Mouse (Mus musculus) heart, embryonic 11.5 days (tissue): ENCODE data around the gene Gm37240. TPM values are rescaled to one million over a fixed set of nuclear protein-coding genes. Genes with fewer than 3 reads are reported as not detected.

ENCODE experiments used
- ATAC-seq: fragments of 200-750 bp; cut with Nextera tagmentation; replicated peaks from 2 replicates; pipeline ENCODE4 v1.8.0; 2017; ENCODE audit warnings: moderate library complexity; ENCODE audit not compliant: insufficient number of reproducible peaks, low FRiP score, low TSS enrichment
- H3K27ac ChIP-seq: fragments of 300-500 bp; sonication (generic); 2 replicates; pipeline ENCODE4 v1.5.1; 2014; ENCODE audit warnings: mild to moderate bottlenecking, low read depth, low read length
- H3K27me3 ChIP-seq: fragments of 300-500 bp; sonication (generic); 2 replicates; pipeline ENCODE4 v1.6.1; 2014; ENCODE audit warnings: mild to moderate bottlenecking, low read length, mixed read lengths; ENCODE audit not compliant: control insufficient read depth, insufficient read depth
- H3K36me3 ChIP-seq: fragments of 300-500 bp; sonication (generic); 2 replicates; pipeline ENCODE4 v1.6.1; 2014; ENCODE audit warnings: mild to moderate bottlenecking, low read length, moderate library complexity, mixed read lengths; ENCODE audit not compliant: control insufficient read depth, insufficient read depth
- H3K4me1 ChIP-seq: fragments of 300-500 bp; sonication (generic); 2 replicates; pipeline ENCODE4 v1.6.1; 2014; ENCODE audit warnings: low read length; ENCODE audit not compliant: control insufficient read depth, insufficient read depth
- H3K4me2 ChIP-seq: fragments of 300-500 bp; sonication (generic); 2 replicates; pipeline ENCODE4 v1.6.1; 2014; ENCODE audit warnings: mild to moderate bottlenecking, moderate library complexity
- H3K4me3 ChIP-seq: fragments of 300-500 bp; sonication (generic); 2 replicates; pipeline ENCODE4 v1.5.1; 2014; ENCODE audit warnings: low read depth, low read length
- H3K9ac ChIP-seq: fragments of 300-500 bp; sonication (generic); 2 replicates; pipeline ENCODE4 v1.6.1; 2014; ENCODE audit warnings: mild to moderate bottlenecking, low read depth, low read length, moderate library complexity
- H3K9me3 ChIP-seq: fragments of 300-500 bp; sonication (generic); replicated peaks from 2 replicates; pipeline ENCODE4 v1.6.1; 2016; ENCODE audit warnings: low read length; ENCODE audit not compliant: control insufficient read depth
- WGBS: fragments of 180-500 bp; shearing (Covaris S2); extraction: QIAGEN DNeasy Blood & Tissue Kit; methylation state at CpG from one replicate; pipeline ENCODE4 v1.1.7; 2014; ENCODE audit not compliant: insufficient replicate concordance; 5-methylcytosine and 5-hydroxymethylcytosine counted together
- polyA plus RNA-seq: library from polyadenylated mRNA; unstranded; fragments of >200 nt; fragmentation: Nextera tagmentation; extraction: Ambion mirVana; gene quantifications from 2 replicates; pipeline ENCODE4 v1.2.1, GENCODE M21; 2014

Gm37240 gene
- polyA plus RNA-seq, 1 experiment from 2014 or later, result 4.5 TPM

- Histone ChIP-seq H3K36me3 (no peaks in the 10 kb centered on the region), H3K9ac (peak overlapping the region; percentile 34; the same call in 1 of the 2 replicates), H3K27me3 (no peaks in the 10 kb centered on the region), H3K4me3 (no peak overlapping the region), H3K9me3 (no peaks in the 10 kb centered on the region), H3K4me2 (peak overlapping the region; percentile 33), H3K4me1 (0 out of 2 replicates have a peak, but pooled peaks cover 3% of the 10 kb centered on the region), H3K27ac (no peak overlapping the region)
- WGBS, result 83% methylated on average over 5 of the region's 5 CpGs
- no peak for ATAC-seq
These were observed 961.2 kb downstream of the Gm37240 start for GRCm38 (mm10) chr3:84926140-84926539.

DNA sequence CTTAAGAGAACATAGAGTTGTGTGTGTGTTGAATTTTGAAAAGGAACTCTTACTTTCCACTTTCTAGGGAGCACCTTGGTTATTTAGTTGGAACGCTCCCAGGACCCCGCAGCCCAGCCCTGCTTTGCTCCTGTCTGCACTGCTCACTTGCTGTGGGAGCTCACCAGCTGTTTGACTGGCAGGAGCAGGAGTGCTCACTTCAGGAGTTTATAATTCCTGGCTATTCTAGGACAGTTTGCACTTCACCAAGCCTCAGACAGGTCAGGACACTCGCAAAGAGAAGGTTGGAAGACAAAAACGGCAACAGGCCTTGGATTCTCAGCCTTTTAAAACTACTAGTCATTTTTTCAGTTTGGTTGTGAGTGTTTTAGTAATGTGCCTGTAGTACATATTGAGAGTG is 962.1 kb downstream of the Gm37240 start:
- 59% methylated on average over 4 of the region's 4 CpGs for WGBS
- no peak overlapping the region for H3K27ac ChIP-seq
- no peaks in the 10 kb centered on the region for H3K36me3 ChIP-seq
- H3K4me2 ChIP-seq, result peak overlapping the region; percentile 33; the same call in 1 of the 2 replicates
- H3K27me3 ChIP-seq, result no peaks in the 10 kb centered on the region
- H3K9me3 ChIP-seq, result no peaks in the 10 kb centered on the region
- ATAC-seq, result no peak
- 0 out of 2 replicates have a peak overlapping the region, but pooled peaks have one; percentile 0 for H3K4me3 ChIP-seq
- H3K9ac ChIP-seq, result no peak overlapping the region; the same call in 1 of the 2 replicates
- H3K4me1 ChIP-seq, result 0 out of 2 replicates have a peak, but pooled peaks cover 3% of the 10 kb centered on the region

- 0 out of 2 replicates have a peak, but pooled peaks cover 3% of the 10 kb centered on the region for H3K4me1 ChIP-seq
- H3K36me3 ChIP-seq, result no peaks in the 10 kb centered on the region
- no peak overlapping the region for H3K27ac ChIP-seq
- H3K27me3 ChIP-seq, result no peaks in the 10 kb centered on the region
- no peak overlapping the region for H3K4me3 ChIP-seq
- ATAC-seq, result no peak
- H3K9ac ChIP-seq, result no peak overlapping the region
- 74% methylated on average over 1 of the region's 1 CpGs for WGBS
- H3K9me3 ChIP-seq, result no peaks in the 10 kb centered on the region
- H3K4me2 ChIP-seq, result no peak overlapping the region
These were observed 963.6 kb downstream of the Gm37240 start for GRCm38 (mm10) chr3:84923670-84924069.

GRCm38 (mm10) chr3:84923256-84923655 is 964.1 kb downstream of the Gm37240 start:
- Histone ChIP-seq H3K9ac (no peak overlapping the region), H3K36me3 (no peaks in the 10 kb centered on the region), H3K9me3 (no peaks in the 10 kb centered on the region), H3K27ac (no peak overlapping the region), H3K27me3 (no peaks in the 10 kb centered on the region), H3K4me3 (no peak overlapping the region), H3K4me2 (no peak overlapping the region), H3K4me1 (0 out of 2 replicates have a peak, but pooled peaks cover 3% of the 10 kb centered on the region)
- no peak for ATAC-seq
- 93% methylated on average over 1 of the region's 1 CpGs for WGBS

GRCm38 (mm10) chr3:84921704-84922420 is 965.5 kb downstream of the Gm37240 start:
- WGBS, result 73% methylated on average over 6 of the region's 6 CpGs
- H3K9ac ChIP-seq, result no peak overlapping the region
- ATAC-seq, result no peak
- H3K4me2 ChIP-seq, result no peak overlapping the region
- 0 out of 2 replicates have a peak, but pooled peaks cover 3% of the 10 kb centered on the region for H3K4me1 ChIP-seq
- no peaks in the 10 kb centered on the region for H3K27me3 ChIP-seq
- H3K36me3 ChIP-seq, result no peaks in the 10 kb centered on the region
- no peaks in the 10 kb centered on the region for H3K9me3 ChIP-seq
- no peak overlapping the region for H3K4me3 ChIP-seq
- H3K27ac ChIP-seq, result no peak overlapping the region

DNA sequence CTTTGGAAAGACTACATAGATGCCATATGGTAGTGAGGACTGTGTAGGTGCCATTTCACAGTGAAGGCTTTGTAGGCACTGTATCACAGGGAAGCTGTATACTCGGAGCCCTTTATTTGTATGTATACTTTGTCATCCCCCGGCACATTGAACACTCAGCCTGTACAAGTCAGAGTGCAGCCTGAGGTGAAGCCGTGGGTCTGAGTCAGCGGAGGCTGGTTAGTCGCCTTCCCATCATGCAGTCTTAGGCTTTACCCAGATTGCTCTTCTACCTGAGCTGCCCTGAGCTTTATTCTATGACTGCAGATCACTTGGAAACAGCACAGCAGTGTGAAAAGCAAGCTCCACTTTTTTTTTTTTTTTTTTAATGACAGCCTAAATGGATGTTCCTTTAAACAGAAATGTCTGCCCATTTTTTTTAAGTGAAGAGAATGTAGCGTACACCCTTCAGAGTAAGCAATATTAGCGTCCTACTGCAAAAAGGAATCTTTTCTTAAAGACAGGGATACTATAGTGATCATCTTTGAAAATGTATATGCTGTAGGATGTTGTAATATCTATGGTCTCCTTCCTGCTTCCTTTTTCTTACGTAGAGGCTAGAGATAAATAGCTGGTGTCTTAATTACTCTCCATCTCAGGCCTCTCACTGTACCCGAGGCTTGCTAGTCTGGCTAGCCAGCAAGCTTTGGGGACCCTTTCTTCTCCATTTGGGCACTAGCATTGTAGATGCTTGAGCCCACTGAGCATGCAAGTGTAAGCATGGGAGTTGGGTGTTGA is 969.2 kb downstream of the Gm37240 start:
- Histone ChIP-seq H3K36me3 (no peaks in the 10 kb centered on the region), H3K9ac (no peak overlapping the region), H3K27ac (no peak overlapping the region), H3K4me1 (no peaks in the 10 kb centered on the region), H3K4me2 (no peak overlapping the region), H3K27me3 (no peaks in the 10 kb centered on the region), H3K9me3 (no peaks in the 10 kb centered on the region), H3K4me3 (no peak overlapping the region)
- 77% methylated on average over 9 of the region's 9 CpGs for WGBS
- no peak for ATAC-seq

- H3K4me3 ChIP-seq, result no peak overlapping the region
- no peak overlapping the region for H3K4me2 ChIP-seq
- H3K27me3 ChIP-seq, result no peaks in the 10 kb centered on the region
- ATAC-seq, result no peak
- no peak overlapping the region for H3K27ac ChIP-seq
- WGBS, result 41% methylated on average over 1 of the region's 1 CpGs
- no peaks in the 10 kb centered on the region for H3K4me1 ChIP-seq
- H3K36me3 ChIP-seq, result no peaks in the 10 kb centered on the region
- H3K9me3 ChIP-seq, result no peaks in the 10 kb centered on the region
- H3K9ac ChIP-seq, result no peak overlapping the region
These were observed 973.0 kb downstream of the Gm37240 start for GRCm38 (mm10) chr3:84914284-84914683.

- no peak for ATAC-seq
- Histone ChIP-seq H3K9me3 (no peaks in the 10 kb centered on the region), H3K36me3 (no peaks in the 10 kb centered on the region), H3K27me3 (no peaks in the 10 kb centered on the region), H3K4me2 (no peak overlapping the region), H3K4me3 (no peak overlapping the region), H3K27ac (no peak overlapping the region), H3K9ac (no peak overlapping the region), H3K4me1 (no peaks in the 10 kb centered on the region)
- WGBS, result 26% methylated on average over 1 of the region's 1 CpGs
These were observed 980.8 kb downstream of the Gm37240 start for GRCm38 (mm10) chr3:84906528-84906927.
